Mouse (Mus musculus) CH12.LX (cell line): ENCODE results near the gene Rita1. TPM values are rescaled to one million over a fixed set of nuclear protein-coding genes. Genes with fewer than 3 reads are reported as not detected.

Experiments
- DNase-seq: peaks from one replicate; pipeline ENCODE4 v3.0.0-alpha.2; 2013; ENCODE audit errors: extremely low read depth
- H3K27ac ChIP-seq: 2 replicates; pipeline ENCODE4 v1.5.1; 2012; ENCODE audit warnings: low read depth, mild to moderate bottlenecking, control low read depth, moderate library complexity; ENCODE audit not compliant: insufficient read depth
- H3K27me3 ChIP-seq: replicated peaks from 2 replicates; pipeline ENCODE3; 2012; ENCODE audit warnings: inconsistent platforms
- H3K36me3 ChIP-seq, 2 experiments: replicated peaks in 1 of 2; 2 replicates each; pipeline versions ENCODE3 to v1.6.1; 2012; ENCODE audit warnings: inconsistent platforms in 1 of 2, low read length in 1 of 2, mild to moderate bottlenecking in 1 of 2, mixed read lengths in 1 of 2, moderate library complexity in 1 of 2; ENCODE audit not compliant: control insufficient read depth in 1 of 2, insufficient read depth in 1 of 2
- H3K4me1 ChIP-seq, 2 experiments: 2 replicates each; pipeline ENCODE4 v1.6.1; 2012; ENCODE audit warnings: inconsistent platforms in 1 of 2, moderate library complexity in 1 of 2; ENCODE audit not compliant: insufficient read depth in 2 of 2, control insufficient read depth in 1 of 2
- H3K4me2 ChIP-seq: 2 replicates; pipeline ENCODE4 v1.6.1; 2012; ENCODE audit warnings: low read depth, mild to moderate bottlenecking, control low read depth; ENCODE audit not compliant: poor library complexity, insufficient read depth, severe bottlenecking
- H3K4me3 ChIP-seq, 3 experiments: fragments of 150-350 bp in 1 of 3; sonication (generic) in 1 of 3; replicated peaks in 1 of 3; 2 replicates each; pipeline versions ENCODE3 to v1.5.1; 2011 to 2012; ENCODE audit warnings: low read depth in 2 of 3, low read length in 2 of 3, mild to moderate bottlenecking in 2 of 3, moderate library complexity in 2 of 3, control low read depth in 1 of 3, improper control_type of control experiment in 1 of 3, inconsistent platforms in 1 of 3, mixed read lengths in 1 of 3; ENCODE audit not compliant: poor library complexity in 1 of 3
- H3K79me2 ChIP-seq: replicated peaks from 2 replicates; pipeline ENCODE4 v1.6.1; 2012; ENCODE audit warnings: mild to moderate bottlenecking, moderate library complexity; ENCODE audit not compliant: control insufficient read depth, poor library complexity, insufficient read depth, severe bottlenecking; ENCODE audit errors: extremely low read depth
- H3K9ac ChIP-seq: 2 replicates; pipeline ENCODE4 v1.6.1; 2012; ENCODE audit warnings: low read depth, mild to moderate bottlenecking, control low read depth, moderate library complexity; ENCODE audit not compliant: insufficient read depth
- H3K9me3 ChIP-seq: replicated peaks from 2 replicates; pipeline ENCODE3; 2012; ENCODE audit warnings: low read length, inconsistent platforms, mixed read lengths
- CHD1 ChIP-seq: IDR thresholded peaks from 2 replicates; pipeline ENCODE4 v1.6.1; 2012; ENCODE audit warnings: low read depth, low read length, improper control_type of control experiment, inconsistent platforms
- ELF1 ChIP-seq: IDR thresholded peaks from 2 replicates; pipeline ENCODE4 v1.6.1; 2014; ENCODE audit warnings: low read depth, mild to moderate bottlenecking, inconsistent platforms, low read length, improper control_type of control experiment
- EP300 ChIP-seq: IDR thresholded peaks from 2 replicates; pipeline ENCODE4 v1.6.1; 2011; ENCODE audit warnings: low read length, improper control_type of control experiment
- HCFC1 ChIP-seq: IDR thresholded peaks from 2 replicates; pipeline ENCODE4 v1.6.1; 2012; ENCODE audit warnings: low read depth, mild to moderate bottlenecking, inconsistent platforms, low read length, improper control_type of control experiment
- IRF4 ChIP-seq: IDR thresholded peaks from 2 replicates; pipeline ENCODE4 v1.6.1; 2014; ENCODE audit warnings: low read depth, mild to moderate bottlenecking, inconsistent platforms, low read length, improper control_type of control experiment
- JUN ChIP-seq: IDR thresholded peaks from 2 replicates; pipeline ENCODE4 v1.6.1; 2011; ENCODE audit warnings: low read depth, mild to moderate bottlenecking, low read length, improper control_type of control experiment, moderate library complexity; ENCODE audit not compliant: insufficient read depth
- JUND ChIP-seq: conservative IDR thresholded peaks from 2 replicates; pipeline ENCODE4 v1.6.1; 2011; ENCODE audit warnings: low read depth, low read length, improper control_type of control experiment
- MAX ChIP-seq: IDR thresholded peaks from 2 replicates; pipeline ENCODE4 v1.6.1; 2011; ENCODE audit warnings: low read length, improper control_type of control experiment
- MEF2A ChIP-seq: IDR thresholded peaks from 2 replicates; pipeline ENCODE4 v1.6.1; 2014; ENCODE audit warnings: low read depth, mild to moderate bottlenecking, inconsistent platforms, low read length, improper control_type of control experiment, borderline replicate concordance
- MXI1 ChIP-seq: IDR thresholded peaks from 2 replicates; pipeline ENCODE4 v1.6.1; 2011; ENCODE audit warnings: mild to moderate bottlenecking, low read depth, low read length, improper control_type of control experiment
- MYC ChIP-seq: IDR thresholded peaks from 2 replicates; pipeline ENCODE4 v1.6.1; 2011; ENCODE audit warnings: low read depth, mild to moderate bottlenecking, improper control_type of control experiment, low read length
- NELFE ChIP-seq: IDR thresholded peaks from 2 replicates; pipeline ENCODE4 v1.6.1; 2011; ENCODE audit warnings: low read depth, low read length, improper control_type of control experiment
- NRF1 ChIP-seq: IDR thresholded peaks from 2 replicates; pipeline ENCODE4 v1.6.1; 2014; ENCODE audit warnings: low read depth, mild to moderate bottlenecking, inconsistent platforms, low read length, improper control_type of control experiment, moderate library complexity
- POLR2A ChIP-seq: IDR thresholded peaks from 2 replicates; pipeline ENCODE4 v1.6.1; 2011; ENCODE audit warnings: low read depth, mild to moderate bottlenecking, improper control_type of control experiment, low read length
- POLR2AphosphoS2 ChIP-seq: IDR thresholded peaks from 2 replicates; pipeline ENCODE4 v1.6.1; 2011; ENCODE audit warnings: low read depth, low read length, improper control_type of control experiment
- RAD21 ChIP-seq: IDR thresholded peaks from 2 replicates; pipeline ENCODE4 v1.6.1; 2011; ENCODE audit warnings: low read depth, mild to moderate bottlenecking, low read length, improper control_type of control experiment, moderate library complexity
- SIN3A ChIP-seq: IDR thresholded peaks from 2 replicates; pipeline ENCODE4 v1.6.1; 2012; ENCODE audit warnings: low read length, improper control_type of control experiment, inconsistent platforms
- TBP ChIP-seq: conservative IDR thresholded peaks from 2 replicates; pipeline ENCODE4 v1.6.1; 2011; ENCODE audit warnings: low read depth, low read length, improper control_type of control experiment
- TCF12 ChIP-seq: IDR thresholded peaks from 2 replicates; pipeline ENCODE4 v1.6.1; 2014; ENCODE audit warnings: low read depth, mild to moderate bottlenecking, inconsistent platforms, low read length, improper control_type of control experiment
- ZC3H11A ChIP-seq: IDR thresholded peaks from 2 replicates; pipeline ENCODE4 v1.6.1; 2012; ENCODE audit warnings: low read depth, mild to moderate bottlenecking, inconsistent platforms, low read length, improper control_type of control experiment
- ZMIZ1 ChIP-seq: IDR thresholded peaks from 2 replicates; pipeline ENCODE4 v1.6.1; 2012; ENCODE audit warnings: low read depth, mild to moderate bottlenecking, inconsistent platforms, low read length, improper control_type of control experiment
- dilution Hi-C: fragments of 300-500 bp; cut with MboI; formaldehyde crosslinking; loops from 2 replicates; pipeline ENCODE4 v1.14.3; 2020; ENCODE audit warnings: low sequenced_read_pairs; ENCODE audit not compliant: extremely low pct_unique_long_range_greater_than_20kb, extremely low pct_ligation_motif_present
- in situ Hi-C: fragments of 300-500 bp; cut with MboI; formaldehyde crosslinking; loops from 3 replicates; pipeline ENCODE4 v1.14.3; 2019; ENCODE audit warnings: low sequenced_read_pairs, low pct_ligation_motif_present, low pct_unique_long_range_greater_than_20kb, mixed read lengths
- polyA plus RNA-seq: library from polyadenylated mRNA; unstranded; fragments of >175 nt; gene quantifications from 2 replicates; pipeline ENCODE4 v1.2.1, GENCODE M21; 2012; ENCODE audit warnings: low read depth; ENCODE audit not compliant: insufficient read length
- total RNA-seq, 2 experiments: library from RNA; depleted of rRNA; stranded (reverse); fragments of 300-350 nt in 1 of 2; fragments of >200 nt in 1 of 2; gene quantifications; 2 replicates each; pipeline ENCODE4 v1.2.3; 2012 to 2014

Rita1 gene
- total and polyA plus RNA-seq, 3 experiments = 6.3 to 10.2 (median 7.3) TPM

DNA sequence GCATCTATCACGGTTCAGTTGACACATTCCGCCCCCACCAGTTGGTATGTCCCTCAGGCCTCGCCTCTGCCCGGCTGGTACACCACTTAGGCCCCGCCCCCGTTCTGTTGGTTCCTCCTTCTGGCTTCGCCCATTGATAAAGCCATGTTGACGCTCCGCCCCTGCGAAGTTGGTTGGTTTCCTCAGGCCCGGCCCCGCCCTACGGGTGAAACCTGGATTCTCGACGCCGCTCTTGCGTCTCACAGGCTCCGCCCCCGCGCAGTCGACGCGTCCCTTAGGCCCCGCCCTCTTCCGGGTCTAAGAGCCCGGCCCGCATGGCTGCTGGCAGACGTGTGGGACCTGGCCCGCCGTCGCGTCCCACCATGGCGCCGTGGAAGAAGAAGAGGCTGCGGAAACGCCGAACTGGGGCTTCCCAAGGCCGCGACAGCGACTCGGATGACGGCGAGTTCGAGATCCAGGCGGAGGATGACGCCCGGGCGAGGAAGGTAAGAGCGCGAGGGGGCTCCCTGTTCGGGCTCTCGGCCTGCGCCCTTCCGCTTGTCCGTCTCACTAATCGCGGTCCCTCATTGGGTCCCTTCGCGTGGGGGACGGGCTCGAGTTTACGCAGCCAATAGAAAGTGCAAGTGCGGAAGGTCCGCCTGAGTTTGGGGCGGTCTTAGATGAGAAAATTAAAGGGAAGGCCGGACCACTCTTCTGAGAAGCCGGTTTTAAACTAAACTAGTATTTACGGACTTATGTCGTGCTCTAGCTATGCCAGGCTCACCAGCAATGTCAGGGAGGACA, 624 bp upstream of the Rita1 start:
- Histone ChIP-seq H3K4me3 (peak overlapping the region; percentile 80 to 98 (median 88)), H3K27ac (peak overlapping the region; percentile 73), H3K36me3 (peaks cover 16 to 58% of the 10 kb centered on the region in 2 experiments), H3K4me1 (peaks cover 5 to 21% of the 10 kb centered on the region in 2 experiments; a peak in 3 of 4 replicates), H3K4me2 (peak overlapping the region; percentile 32; the same call in 1 of the 2 replicates), H3K9me3 (peaks cover 2% of the 10 kb centered on the region), H3K9ac (peak overlapping the region; percentile 74), H3K79me2 (peaks cover 35% of the 10 kb centered on the region), H3K27me3 (no peaks in the 10 kb centered on the region)
- in situ Hi-C loops = loop anchor here (25.0 kb wide), 2 partner anchors 351 to 476 kb away; no protein-coding TSS in a partner anchor
- dilution Hi-C loops = no loop called here
- TF ChIP-seq TBP (no peak), TCF12 (peak; percentile 80), MXI1 (peak; percentile 93), NRF1 (peak; percentile 68), NELFE (peak; percentile 98), POLR2A (peak; percentile 97), MYC (peak; percentile 89; the same call in 1 of the 2 replicates), POLR2AphosphoS2 (peak; percentile 91), JUND (no peak), ZC3H11A (no peak), IRF4 (no peak), ELF1 (peak; percentile 96), EP300 (no peak), SIN3A (peak; percentile 66), MEF2A (no peak; the same call in 1 of the 2 replicates), MAX (peak; percentile 81), HCFC1 (peak; percentile 66), RAD21 (no peak), JUN (no peak), CHD1 (no peak), ZMIZ1 (peak; percentile 91)
- DNase-seq = peak; percentile 100
